Mouse (Mus musculus) lung, adult 2 months (tissue): ENCODE results near the gene Tmem116.

ENCODE experiments used
- CTCF ChIP-seq: fragments of 200-500 bp; IDR thresholded peaks from 2 replicates; pipeline ENCODE4 v1.5.1; 2011; ENCODE audit warnings: mild to moderate bottlenecking, low read length, control low read depth; ENCODE audit not compliant: insufficient read depth
- POLR2A ChIP-seq: fragments of 200-500 bp; IDR thresholded peaks from 2 replicates; pipeline ENCODE4 v1.6.1; 2011; ENCODE audit warnings: low read depth, mild to moderate bottlenecking, control low read depth, low read length, borderline replicate concordance; ENCODE audit errors: extremely low read depth

DNA sequence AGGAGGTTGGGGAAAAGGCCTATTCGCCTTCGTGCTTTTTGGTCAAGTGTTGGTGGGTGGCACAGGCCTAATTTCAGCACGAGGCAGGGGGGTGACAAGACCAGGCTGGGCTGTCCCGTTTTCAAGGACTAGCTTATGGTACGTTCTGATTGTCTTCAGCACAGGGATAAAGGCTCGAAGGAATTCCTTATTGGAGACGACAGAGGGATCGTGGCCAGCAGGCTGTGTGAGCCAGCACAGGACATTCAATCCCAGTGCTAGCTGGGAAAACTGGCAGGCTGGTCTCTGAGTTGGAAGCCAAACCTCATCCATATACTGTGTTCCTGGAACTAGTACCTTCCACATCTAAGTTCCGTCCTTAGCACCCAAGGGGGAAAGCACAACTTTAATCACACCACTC is 1.2 kb downstream of the Tmem116 start:
- TF ChIP-seq CTCF (no peak), POLR2A (no peak)
